Mouse (Mus musculus) liver, adult (tissue): ENCODE measurements around the gene Zscan5b.

Experiments
- GATA4 ChIP-seq: IDR thresholded peaks from 2 replicates; pipeline ENCODE4 v1.6.1; 2014; ENCODE audit warnings: mild to moderate bottlenecking, low read length; ENCODE audit not compliant: insufficient replicate concordance

Gene Zscan5b

DNA sequence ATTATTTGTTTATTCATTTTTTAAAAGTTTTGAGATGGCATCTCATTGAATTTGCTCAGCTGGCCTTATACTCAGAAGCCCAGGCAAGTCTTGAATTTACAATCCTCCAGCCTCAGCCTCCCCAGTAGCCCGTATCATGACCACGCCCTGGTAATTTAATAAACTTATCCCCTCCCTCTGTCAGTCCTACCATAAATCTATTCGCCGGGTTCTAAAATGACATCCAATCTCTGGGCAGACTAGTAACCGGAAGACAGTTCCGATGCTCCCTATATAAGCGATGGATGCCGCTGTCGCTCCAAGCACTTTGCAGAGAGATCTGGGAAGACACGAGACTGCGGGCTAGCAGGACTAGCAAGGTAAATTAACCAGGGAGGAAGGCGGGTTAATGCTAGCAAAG is at the start of gene Zscan5b:
Zscan5b (plus strand) TSS at position 301 of the 400 bp plus-strand sequence.
- TF ChIP-seq GATA4: no peak

DNA sequence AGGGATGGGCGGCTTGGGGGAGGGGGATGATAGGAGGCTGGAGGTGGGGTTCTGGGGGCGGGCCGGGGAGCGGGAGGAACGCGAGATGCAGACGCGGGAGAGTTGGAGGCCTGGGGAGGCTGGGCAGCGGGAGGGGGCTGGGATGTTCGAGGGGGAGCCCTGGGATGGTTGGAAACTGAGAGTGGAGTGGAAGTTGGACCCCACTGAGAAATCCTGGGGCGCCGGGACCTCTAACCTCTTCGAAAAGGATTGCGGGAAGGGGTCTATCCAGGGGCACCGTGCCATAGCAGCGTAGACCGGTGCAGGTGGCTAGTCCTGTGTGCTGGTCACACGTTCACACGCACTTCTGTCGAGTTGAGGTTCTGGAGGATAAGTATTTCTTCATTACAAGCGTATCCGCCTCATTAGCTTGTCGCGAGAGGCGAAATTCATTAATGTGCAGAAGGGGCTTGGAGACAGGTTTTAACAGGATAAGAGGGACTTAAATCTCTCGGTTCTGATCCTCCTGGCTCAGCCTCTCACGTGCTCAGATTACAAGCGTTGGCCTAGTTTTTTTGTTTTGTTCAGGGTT is 49.3 kb upstream of the Zscan5b start:
- TF ChIP-seq GATA4: no peak

DNA sequence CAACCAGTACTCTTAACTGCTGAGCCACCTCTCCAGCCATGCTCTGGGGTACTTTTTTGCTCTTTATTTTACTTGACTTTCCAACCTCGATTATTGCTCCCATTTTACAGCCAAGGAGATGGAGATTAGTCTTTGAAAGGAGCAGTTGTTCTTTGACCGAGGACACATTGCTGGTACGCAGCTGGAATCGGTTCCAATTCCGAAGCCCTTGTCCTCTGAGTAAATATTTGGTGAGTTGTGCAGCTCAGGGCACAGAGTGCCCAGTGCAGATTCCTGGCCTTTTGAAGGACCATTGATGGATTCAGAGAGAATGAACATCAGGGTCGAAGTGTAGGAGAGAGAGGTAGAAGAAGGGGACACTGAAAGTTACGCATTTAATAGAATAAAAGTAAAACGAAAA is 48.2 kb upstream of the Zscan5b start:
- no peak for TF ChIP-seq GATA4

DNA sequence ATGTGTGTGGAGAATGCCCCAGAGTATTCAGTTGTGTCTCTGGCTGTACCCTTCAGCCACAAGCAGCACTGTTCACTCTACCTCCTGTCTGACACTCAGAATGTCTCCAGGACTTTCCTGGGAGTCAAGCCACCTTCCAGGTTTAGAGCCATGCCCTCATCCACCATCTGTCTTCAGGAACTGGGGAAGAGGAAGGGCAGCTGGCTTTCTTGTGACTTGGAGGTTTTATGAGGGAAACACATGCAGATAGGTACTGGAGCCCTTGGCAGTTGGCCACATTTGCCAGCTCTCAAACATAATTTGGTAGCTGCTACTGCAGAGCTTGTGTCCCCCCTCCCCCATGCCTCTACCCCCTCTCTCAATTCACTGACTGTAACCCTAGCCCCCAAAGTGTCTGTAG is 43.1 kb upstream of the Zscan5b start:
- TF ChIP-seq GATA4: no peak

DNA sequence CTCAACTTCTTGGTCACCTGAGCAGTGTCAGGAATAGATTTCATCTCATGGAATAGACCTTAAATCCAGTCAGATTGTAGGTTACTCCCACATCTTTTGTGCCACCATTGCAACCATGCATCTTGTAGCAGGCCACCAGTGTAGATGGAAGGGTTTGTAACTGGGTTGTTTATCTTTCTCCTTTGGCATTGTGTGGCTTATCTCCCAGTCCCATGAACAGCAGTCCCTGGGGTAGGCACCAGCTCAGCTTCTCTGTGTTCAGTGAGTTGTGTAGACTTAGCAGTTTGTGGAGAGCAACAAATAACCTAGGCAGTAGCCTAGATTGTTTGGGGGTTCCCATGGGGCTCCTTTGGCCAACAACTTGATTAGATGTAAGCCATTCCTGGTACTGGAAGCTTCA is 39.2 kb upstream of the Zscan5b start:
- TF ChIP-seq GATA4: no peak

DNA sequence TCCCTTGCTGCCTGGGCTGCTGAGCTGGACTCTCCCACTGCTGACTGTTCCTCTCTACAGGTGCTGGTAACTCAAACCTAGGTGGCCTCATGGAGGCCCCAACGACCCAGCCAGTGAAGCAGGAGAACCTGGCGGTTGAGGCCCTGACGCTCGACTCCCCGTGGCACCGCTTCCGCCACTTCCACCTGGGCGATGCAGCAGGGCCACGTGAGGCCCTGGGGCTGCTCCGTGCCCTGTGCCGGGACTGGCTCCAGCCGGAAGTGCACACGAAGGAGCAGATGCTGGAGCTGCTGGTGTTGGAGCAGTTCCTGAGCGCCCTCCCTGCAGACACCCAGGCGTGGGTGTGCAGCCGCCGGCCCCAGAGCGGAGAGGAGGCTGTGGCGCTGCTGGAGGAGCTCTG is 38.3 kb upstream of the Zscan5b start:
- no peak for TF ChIP-seq GATA4

DNA sequence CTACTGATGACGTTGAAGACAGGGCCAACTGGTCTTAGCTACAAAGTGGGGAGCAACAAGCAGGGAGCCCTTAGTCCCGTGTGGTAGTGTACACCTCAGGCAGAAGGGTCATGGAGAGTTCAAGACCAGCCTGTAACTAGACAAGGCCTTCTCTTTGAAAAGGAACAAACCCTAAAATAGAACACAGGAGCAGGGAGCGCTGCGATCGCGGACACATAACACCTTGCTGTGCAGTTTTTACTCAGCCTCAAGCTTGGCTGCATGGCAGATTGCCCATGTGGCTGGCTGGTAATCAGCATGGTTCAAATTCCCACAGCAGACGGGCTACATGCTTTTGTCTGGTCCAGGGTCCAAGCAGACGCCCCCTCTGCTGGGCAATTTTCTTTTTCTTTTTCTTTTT is 37.6 kb upstream of the Zscan5b start:
- TF ChIP-seq GATA4: no peak

DNA sequence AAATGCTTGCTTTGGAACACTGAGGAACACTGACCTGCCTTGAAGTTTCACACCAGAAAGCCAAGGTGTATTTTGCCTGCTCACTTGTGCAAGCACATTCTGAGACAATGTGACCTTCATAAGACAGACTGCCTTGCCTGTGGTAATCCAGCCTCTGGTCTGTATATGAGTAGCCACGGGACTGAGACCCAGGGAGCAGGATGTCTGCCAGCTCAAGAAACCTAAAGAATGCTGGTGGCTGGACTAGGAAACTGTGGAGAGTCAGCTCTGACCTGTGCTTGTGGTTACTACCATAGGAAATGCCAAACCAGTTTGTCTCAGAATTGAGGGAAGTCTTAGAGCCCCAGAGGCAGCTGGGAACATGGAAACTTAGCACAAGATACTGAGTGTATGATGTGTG is 36.7 kb upstream of the Zscan5b start:
- TF ChIP-seq GATA4: no peak

DNA sequence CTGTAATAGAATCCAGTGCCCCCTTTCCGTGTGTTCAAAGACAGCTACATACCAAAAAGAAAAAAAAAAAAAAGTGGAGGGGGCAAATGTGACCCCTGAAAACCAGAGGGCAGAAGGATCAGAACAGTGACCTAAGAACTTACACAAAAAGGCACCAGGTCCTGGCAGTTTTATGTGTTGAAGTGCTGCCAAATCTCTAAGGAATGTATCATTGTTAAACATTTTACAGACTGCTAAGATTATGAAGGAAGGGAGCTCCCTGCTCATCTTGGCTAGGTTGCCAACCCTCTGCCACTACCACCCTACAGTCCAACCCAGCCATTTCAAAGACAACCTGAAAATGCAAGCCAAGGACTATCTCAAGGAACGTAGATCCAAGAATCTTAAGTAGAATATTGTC is 35.9 kb upstream of the Zscan5b start:
- no peak for TF ChIP-seq GATA4

DNA sequence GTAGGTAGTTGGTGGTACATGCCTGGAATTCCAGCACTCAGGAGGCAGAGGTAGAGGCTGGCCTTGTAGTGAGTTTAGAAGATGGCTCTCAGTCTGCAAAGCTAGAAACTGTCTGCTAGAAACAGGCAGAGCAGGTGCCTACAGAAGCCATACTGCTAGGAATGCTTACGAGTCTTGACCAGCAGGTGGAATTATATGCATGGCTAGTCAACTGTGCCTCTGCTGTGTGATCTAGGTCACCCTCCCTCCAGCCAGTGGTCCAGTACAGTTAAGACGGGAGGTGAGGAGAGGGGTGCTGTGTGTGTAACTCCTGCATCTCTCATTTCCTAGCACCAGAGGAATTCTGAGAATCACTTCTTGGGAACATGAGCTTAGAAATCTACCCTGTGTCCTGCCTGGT is 35.3 kb upstream of the Zscan5b start:
- no peak for TF ChIP-seq GATA4

DNA sequence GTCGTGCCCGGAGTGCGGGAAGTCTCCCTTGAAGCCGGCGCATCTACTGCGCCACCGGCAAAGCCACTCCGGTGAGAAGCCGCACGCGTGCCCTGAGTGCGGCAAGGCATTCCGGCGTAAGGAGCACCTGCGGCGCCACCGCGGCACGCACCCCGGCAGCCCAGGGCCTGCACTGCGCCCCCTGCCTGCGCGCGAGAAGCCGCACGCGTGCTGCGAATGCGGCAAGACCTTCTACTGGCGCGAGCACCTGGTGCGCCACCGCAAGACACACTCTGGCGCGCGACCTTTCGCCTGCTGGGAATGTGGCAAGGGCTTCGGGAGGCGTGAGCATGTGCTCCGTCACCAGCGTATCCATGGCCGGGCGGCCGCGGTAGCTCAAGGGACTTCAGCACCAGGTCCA is 32.5 kb upstream of the Zscan5b start:
- TF ChIP-seq GATA4: no peak

DNA sequence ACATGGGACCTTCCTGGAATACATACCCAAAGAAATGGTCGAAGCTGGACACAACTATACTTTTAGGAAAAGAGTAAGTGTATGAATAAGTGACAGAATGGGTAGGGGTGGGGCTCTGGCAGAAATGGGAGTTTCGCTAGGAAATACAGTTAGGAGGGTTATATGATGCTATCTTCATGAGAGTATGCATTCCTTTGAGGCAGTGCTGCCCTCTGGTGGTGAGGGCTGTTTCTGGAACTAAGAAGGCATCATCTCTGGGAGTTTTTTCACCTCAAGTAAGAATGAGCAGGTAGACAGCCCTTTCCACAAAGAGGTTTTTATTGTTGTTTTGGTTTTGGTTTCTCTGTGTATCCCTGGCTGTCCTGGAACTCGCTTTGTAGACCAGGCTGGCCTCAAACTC is 30.7 kb upstream of the Zscan5b start:
- TF ChIP-seq GATA4: no peak

DNA sequence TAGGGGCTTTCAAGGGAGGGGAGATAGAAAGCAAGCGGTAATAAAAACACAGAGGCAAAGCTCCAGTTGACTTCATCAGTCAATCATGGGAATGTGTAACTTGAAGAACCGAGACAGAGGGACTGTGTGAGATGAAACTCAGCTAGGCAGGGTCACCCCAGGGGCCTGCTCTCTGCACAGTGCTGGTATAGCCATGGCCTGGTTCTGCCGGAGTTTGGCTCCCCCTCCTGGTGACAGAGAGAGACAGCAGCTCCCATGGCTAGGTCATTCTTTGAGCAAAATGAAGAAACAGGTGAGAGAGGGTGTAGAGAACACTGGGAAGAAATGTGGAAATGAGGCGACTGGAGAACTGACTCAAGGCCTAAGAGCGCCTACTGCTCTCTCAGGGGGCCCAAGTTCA is 27.9 kb upstream of the Zscan5b start:
- no peak for TF ChIP-seq GATA4

DNA sequence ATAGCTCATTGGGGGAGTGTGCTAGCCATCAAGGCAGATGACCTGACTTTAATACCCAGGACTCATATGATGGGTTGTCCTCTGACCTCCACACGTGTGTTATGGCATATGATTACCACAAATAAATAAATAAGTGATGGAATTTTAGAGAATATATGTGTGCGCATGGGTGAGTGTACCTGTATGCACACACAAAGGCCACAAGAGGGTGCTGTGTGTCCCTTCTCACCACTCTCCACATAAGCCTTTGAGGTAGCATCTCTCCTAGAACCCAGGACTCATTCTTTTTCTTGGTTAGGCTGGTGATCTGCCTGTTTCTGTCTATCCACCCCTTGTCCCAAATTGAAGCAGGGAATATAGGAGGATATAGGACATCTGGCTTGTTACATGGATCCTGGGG is 26.3 kb upstream of the Zscan5b start:
- no peak for TF ChIP-seq GATA4

DNA sequence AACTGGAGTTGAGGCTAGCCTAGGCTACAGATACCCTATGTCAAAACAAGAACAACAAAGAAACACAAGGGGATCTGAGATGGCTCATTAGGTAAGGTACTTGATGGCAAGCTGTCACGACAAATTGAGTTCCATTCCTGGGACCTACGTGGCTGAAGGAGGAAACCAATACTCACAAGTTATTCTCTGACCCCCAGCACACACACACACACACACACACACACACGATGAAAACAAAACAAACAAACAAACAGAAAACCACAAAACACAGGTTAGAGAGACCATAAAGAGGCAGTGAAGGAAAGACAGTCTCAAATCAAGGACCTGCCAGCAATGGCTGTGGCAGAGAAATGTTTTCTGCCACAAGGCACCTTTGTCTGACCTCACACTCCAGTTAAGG is 25.3 kb upstream of the Zscan5b start, which contains the start of gene Galp:
Galp (plus strand) TSS at position 301 of the 400 bp plus-strand sequence.
- no peak for TF ChIP-seq GATA4

DNA sequence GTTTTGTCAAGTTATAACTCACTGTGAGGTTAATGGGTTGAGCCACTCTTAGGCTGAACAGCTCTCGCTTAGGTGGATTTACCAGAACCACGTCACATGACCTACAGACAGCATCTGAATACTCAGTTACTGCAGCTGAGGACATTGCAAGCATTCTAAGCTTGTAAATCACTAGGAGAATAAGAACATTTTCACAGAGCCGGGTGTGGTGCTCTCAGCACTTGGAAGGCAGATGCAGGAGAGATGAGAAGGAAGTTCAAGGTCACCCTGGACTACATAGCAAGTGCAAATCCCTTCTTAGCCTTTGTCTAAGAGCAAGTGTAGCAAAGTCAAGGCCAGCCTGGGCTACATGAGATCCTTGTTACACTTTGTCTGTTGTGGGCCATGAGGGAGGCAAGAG is 17.9 kb upstream of the Zscan5b start:
- TF ChIP-seq GATA4: no peak

DNA sequence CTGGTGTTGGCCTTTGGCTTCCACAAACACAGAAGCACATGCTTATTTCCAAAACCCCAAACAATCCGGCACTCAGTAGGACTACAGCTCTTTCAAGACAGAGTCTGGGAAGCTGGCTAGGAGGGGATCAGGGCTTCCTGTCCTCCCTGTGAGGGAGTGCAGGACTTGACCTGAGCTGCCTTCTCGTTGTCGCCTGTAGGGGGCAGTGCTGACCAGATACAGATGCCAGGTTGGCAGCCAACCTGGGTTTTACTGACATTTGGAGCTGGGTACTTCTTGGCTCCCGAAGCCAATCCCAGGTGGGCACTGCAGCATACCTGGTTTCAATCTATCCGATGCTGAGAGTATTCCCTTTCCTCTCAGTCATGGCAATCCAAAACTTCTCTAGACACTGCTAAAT is 8.9 kb upstream of the Zscan5b start:
- TF ChIP-seq GATA4: no peak

DNA sequence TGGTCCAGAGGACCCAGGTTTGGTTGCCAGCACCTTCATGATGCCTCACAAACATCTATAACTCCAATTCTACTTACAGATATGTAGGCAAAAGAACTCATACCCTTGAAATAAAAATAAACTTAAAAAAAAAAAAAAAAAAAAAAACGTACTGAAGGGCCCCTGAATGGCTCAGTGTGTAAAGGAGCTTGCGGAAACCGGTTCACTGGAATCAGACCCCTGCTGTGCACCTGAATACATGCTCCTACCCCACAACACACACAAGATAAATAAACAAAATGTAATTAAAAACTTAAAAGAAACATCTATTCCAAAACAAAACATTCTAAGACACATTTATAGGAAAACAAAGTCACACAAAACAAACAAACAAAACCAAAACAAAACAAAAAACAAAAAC is 1.9 kb upstream of the Zscan5b start:
- TF ChIP-seq GATA4: no peak
